Mouse (Mus musculus) monocyte, adult 2 months (primary cell): ENCODE results near the gene Fgf16.

Experiments used
- DNase-seq, 2 experiments: peaks; one replicate each; pipeline ENCODE4 v3.0.0; 2022; ENCODE audit warnings: low spot score in 2 of 2, low read depth in 1 of 2

Fgf16 gene

DNA sequence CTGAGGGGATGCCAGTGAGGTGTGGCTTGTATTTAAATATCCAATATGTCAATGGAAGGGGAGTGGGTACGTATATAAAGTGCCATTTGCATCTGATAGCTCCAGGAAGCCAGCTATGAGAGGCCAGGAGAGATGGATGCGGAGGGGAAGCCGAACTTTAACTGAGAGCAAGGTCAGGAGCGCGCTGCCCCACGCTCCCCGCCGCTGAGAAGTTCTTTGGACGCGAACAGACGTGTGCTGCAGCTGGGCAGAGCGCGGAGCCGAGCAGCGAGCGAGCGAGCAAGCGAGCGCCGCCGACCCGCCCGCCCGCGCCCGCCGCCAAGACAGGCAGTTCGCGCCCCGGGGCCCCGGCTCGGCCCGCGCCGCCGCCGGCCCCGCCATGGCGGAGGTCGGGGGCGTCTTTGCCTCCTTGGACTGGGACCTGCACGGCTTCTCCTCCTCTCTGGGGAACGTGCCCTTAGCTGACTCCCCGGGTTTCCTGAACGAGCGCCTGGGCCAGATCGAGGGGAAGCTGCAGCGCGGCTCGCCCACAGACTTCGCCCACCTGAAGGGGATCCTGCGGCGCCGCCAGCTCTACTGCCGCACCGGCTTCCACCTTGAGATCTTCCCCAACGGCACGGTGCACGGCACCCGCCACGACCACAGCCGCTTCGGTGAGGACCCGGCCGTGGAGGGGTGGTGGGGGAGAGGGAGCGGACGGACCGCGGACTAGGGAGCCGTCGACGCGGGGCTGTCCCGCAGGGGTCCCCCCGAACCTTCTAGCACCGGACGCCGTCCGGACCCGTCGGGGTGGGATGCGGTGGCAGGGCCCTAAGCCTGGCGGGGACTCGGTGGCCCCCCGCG lies at the start of gene Fgf16:
Fgf16 (plus strand) TSS at position 118 of the 843 bp plus-strand sequence.
- no peak for DNase-seq

DNA sequence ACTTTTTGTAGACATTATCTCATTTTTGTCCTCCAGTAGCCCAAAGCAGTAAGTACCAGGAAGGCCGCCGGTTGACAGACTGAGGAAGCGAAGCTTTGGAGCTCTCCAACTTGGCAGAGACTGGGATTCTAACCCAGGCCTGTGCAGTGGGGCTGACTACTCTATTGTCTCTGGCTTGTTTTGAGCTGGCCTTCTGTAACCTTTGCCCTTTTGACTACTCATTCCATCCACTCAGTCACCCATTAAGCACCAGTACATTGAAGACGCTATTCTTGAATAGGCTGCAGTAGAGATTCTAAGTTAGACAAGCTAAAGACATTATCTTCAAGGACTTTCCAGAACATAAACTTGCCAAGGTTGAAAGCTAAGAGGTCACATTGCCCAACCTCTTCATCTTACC lies 49.3 kb upstream of the Fgf16 start:
- no peak for DNase-seq

DNA sequence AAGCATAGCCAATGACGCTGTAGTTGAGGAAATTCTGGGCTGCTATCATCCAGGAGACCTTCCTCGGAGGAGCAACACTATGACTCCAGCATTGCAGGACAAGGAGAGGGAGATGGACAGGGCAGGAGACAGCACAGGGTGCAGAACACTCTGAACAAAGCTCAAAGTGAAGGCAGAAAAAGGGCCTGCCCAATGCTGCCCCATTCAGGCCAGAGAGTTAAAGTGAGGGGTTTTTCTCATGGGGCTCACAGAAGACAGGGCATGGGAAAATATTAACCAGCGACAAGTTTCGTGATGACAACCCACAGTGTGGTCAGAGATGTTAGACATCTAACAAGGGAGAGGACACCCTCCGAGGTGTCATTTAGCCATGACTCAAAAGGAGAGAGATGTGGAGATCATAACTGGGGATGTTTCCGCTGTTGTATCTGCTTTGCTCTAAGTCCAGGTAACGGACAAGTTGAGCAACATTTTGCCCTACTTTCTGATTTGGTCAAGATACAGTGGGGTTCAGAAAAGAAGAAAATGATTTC lies 48.2 kb upstream of the Fgf16 start:
- no peak for DNase-seq

DNA sequence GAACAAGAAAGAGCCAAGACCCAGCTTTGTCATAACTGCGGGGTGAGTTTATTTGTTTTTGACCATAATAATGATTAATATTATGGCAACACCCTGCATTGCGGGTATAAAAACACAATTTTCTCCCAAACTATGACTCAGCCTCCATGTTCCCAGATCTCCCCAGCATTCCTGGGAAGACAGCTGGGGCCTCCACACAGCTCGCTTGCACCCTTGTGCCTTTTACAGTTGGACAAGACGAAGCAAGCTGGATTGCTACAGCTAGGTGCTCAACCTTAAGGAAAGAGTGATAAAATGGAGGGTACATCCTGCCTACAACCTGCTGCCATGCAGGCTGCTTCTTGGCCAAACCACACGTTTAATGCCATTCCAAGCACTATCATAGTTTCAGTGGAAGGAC lies 45.7 kb upstream of the Fgf16 start:
- no peak for DNase-seq

DNA sequence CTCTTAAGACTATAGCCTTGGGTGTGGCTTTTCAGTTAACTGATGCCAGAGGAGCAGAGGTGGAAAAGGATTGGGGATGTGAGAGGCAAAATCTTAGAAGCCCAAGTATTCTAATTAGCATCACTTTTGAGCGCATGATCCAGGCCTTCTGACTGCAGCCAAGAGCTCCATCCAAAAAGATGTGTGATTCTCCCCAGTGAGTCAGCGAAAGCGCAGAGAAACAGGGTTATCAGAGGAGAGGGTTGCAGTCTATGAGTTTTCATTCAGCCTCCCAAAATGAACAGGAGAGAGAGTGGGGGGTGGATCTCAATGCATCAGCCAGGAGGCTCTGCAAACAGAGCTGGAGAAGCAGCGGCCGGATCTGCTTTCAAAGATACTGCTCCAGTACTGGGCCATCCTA lies 45.1 kb upstream of the Fgf16 start:
- no peak for DNase-seq

DNA sequence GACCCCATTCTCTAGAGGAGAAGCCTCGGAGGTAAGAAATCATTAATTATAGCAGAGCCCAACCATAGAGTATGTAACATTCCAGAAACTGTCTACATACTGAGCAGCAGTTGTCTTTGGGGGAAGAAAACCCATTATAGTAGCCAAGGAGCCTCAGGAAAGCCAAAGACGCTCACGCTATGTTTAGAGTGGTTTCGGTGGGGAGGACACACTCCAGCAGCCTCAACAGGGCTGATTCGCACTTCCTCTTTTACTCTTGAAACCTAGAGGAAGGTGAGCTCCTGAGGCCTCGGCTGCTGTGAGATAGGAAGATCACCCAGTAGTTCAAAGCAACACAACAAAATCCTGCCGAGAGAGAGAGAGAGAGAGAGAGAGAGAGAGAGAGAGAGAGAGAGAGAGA lies 39.9 kb upstream of the Fgf16 start:
- no peak for DNase-seq

DNA sequence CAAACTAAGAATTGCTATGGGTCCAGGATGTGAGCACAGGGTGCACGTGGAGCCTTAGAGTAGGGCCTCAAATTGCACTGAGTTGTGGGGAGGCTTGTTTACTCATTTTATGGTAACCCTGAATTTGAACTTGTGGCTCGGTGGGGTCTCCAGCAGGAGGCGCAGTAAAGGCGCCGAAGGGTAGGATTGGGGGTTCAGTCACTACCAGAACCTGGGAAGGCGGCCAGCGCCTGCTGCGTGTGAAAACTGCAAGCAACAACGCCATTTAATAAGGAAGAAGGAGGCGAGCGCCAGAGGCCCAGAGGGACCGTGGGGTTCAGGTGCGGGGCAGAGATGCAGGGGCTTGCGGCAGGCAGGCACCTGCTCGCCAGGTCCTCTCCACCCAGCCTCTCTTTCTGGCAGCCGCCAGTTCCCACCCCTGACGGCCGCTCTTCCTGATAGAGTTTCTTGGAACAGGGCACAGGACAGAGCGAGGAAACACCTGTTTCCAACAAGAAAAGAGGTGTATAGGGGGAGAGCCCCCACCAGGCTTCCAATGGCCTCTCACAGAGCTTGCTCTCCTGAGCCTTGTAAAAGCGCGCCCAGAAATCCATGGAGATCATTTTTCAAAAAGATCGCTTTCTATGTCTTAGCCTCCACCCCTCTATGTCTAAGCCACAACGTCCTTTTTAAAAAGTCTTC lies 1.1 kb upstream of the Fgf16 start:
- DNase-seq, result no peak

DNA sequence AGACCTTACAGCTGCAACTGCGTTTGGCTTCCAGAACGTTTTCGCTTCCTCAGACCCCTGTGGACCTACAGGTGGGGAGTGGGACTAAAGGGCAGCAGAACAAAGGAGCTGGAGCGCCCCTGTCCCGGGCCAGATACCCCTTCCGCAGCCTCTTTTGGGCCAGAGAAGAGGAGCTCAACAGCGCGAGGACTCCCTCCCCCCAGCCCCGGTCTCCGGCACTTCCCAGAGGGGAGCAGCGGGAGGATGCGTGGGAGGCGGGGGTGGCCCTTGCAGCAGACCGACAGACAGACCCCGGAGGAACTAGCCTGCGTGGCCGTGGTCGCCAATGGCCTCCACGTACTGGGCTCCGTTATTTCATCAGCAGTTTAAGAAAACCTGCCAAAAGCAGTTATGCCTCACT lies 467 bp upstream of the Fgf16 start:
- DNase-seq, result no peak

DNA sequence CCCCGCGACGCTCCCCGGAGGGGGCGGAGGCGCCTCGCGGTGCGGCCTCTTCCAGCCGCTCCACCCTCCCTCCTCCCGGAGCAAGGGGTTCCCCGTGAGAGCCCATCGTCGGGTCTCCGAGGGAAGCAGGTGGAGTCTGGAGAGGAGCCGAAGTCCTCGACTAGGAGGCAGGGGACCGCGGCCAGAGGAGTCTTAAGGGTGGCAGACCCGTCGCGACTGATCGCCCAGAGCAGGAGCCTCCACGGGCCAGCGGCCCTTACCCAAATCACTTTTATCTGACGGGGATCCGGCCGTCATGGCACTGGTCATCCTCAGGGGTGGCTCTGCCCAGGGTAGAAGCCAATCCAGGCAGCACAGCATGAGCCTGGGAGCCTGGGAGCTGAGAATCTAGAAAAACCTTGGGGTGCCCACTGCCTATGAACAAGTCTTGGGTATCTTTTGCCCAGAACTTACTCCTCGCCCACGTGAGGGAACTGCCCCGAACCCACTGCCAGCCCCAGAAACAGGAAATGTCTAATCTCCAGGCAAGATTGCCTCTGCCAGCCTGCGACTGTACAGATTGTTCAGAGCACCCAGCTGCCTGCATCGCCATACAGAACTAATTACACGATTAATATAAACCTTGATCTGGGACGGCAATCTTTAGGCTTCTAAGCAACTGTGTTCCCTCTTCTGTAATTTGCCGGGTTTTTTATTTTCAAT lies 1.1 kb downstream of the Fgf16 start:
- DNase-seq, result no peak

DNA sequence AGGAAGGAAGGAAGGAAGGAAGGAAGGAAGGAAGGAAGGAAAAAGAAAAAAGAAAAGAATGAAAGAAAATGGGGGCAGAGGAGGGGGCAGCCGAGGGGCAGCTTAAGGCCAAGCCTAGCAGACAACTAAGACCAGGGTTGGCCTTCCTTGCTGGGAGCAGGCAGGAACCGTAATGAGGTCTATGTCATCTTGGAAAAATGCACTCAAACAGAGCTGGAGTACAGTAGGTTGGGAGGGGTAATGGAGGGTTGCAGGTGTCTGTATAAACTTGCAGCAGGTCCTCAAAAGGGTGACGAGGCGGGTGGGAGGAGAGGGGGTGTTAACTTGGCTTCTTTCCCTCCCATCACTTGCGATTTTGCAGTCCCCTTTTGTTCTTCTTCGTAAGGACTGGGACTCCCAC lies 1.9 kb downstream of the Fgf16 start:
- DNase-seq, result no peak

DNA sequence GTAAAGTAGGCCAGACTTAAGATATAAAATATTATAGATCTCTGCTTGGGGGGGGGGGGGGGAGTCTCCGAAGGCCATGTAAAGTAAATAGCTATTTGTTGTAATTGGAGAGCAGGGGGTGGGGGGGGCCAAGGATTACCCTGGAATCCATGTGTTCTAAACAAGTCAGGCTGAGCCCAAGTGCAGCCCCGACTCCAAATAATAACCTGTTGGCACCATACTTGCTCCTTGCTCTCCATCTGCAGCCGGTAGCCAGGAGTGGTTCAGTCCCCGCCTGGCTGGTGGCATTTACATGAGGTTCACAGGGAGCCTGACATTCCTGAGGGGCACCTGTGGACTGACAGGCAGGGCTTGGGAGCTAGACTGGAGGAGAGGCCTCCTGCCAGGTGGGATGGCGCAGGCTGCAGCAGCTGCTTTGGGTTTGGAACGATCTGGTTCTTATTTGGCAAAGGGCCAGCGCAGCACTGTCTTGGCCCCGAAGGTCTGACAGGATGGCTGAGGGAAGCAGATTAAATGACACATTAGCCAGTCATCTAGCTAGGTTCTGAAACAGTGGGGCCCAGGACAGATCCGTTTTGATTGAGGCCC lies 3.2 kb downstream of the Fgf16 start:
- DNase-seq, result no peak

DNA sequence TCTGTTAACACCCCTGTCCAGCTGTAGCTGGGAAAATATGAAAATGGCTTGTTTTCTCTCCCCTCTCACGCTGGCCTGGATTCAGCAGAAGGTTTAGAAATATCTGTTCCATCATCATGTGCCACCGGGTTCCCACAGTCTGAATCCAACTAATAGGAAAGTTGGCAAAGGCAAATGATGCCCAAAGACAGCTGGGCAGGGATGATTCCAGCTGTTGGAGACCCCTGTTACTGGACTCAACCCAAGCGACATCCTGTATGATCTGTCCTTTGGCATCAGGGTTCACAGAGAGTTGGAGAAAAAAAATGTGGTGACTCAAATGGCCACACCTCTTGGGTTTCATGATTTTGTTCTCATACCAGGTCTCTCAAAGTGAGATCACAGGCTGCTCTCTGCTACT lies 3.9 kb downstream of the Fgf16 start:
- DNase-seq, result no peak

DNA sequence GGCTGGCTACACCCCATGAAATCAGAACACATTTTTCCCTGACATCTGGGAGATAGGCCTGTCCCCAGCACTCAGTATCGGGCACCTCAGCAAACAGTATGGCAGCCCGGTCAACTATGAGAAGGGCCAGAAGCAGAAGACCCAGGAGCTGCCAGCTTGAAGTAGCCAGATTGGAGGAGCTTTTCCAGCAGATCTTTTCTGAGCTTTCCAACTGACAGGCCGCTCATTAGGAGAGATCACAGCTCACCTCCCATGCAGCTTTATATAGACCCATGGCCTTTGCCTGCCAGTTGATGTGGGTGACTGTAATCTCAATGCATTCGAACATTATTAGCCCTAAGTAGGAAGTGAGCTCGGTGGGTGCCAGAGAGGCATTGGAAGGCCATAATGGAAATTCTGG lies 9.2 kb downstream of the Fgf16 start:
- no peak for DNase-seq

DNA sequence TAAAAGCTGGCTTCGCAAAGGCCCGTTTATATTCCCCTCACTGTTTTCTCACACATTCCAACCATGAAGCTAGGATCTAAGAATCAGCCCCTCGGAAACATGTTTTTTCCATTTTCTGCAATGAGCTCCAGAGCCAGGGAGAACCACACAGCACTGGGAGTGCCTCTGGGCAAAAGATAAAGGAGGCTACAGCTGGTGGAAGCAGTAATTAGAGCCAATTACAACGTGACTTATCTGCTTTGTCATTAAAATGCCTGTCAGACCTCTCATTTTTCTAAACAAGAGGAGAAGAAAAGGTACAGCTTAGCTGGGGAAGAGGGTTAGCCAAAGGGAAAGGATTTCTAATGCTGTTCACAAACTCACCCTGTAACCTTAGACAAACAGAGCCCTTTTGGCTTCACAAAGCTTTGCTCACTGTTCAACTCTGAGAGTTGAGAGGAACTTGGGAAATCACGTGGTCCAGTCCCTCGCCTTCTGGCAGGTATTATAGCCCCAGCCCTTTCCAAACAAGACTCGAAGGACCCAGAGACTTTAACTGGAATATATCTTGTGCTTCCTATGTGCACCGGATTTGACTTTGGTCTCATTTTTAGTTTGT lies 30.8 kb downstream of the Fgf16 start:
- no peak for DNase-seq

DNA sequence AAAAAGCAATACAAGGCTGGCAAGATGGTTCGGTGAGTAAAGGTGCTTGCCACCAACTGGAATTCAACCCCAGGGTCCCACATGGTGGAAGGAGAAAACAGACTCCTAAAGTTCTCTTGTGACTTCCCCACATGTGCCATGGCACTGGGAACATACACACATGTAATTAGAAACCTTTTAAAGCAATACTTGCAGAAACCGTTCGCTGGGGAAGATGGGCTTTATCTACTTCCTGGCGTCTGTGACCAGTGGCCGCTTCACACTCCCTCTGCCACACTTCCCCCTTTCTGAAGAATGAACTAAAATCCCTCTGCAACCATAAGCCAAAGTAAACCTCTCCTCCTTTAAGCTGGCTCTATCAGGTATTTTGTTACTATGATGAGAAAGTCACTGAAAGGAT lies 60.4 kb downstream of the Fgf16 start:
- no peak for DNase-seq
